Mouse (Mus musculus) frontal cortex, postnatal 14 days (tissue): ENCODE results near the gene Nkx6-1.

Experiments
- DNase-seq, 2 experiments: peaks; one replicate each; pipeline ENCODE4 v3.0.0; 2022; ENCODE audit warnings: low spot score in 2 of 2

Nkx6-1 gene

DNA sequence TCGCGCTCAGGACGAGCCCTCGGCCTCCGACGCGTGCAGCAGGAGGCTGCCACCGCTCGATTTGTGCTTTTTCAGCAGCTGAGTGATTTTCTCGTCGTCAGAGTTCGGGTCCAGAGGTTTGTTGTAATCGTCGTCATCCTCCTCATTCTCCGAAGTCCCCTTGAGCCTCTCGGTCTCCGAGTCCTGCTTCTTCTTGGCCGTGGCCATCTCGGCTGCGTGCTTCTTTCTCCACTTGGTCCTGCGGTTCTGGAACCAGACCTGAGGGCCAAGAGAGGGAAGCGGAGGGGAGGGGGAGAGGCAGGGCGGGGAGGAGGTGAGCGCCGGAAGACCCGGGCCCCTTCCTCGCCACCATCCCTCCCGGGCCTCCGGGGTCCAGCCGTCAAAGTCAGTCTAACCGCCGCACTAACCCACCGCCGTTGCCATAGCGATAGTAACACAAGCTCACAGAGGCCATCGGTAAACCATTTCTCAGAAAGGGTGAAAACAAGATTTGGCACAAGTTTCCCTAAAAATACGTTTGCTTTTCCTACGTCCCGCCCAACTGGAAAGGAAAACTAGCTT is 5.3 kb downstream of the Nkx6-1 start:
- no peak for DNase-seq

DNA sequence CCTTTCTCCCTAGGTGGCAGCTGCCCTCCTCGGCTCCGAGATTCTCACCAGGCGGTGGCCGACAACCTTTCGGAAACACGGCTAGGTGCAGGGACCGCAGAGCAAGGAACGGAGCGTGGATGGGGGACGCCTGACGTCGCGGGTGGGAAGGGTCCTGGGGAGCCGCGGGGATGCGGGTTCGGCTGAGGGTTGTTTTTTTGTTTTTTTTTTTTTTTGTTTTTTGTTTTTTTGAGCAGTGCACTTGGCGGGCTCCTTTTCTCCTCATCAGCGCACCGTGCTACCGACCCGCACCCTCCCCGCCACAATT is 5.9 kb downstream of the Nkx6-1 start:
- DNase-seq, result no peak

DNA sequence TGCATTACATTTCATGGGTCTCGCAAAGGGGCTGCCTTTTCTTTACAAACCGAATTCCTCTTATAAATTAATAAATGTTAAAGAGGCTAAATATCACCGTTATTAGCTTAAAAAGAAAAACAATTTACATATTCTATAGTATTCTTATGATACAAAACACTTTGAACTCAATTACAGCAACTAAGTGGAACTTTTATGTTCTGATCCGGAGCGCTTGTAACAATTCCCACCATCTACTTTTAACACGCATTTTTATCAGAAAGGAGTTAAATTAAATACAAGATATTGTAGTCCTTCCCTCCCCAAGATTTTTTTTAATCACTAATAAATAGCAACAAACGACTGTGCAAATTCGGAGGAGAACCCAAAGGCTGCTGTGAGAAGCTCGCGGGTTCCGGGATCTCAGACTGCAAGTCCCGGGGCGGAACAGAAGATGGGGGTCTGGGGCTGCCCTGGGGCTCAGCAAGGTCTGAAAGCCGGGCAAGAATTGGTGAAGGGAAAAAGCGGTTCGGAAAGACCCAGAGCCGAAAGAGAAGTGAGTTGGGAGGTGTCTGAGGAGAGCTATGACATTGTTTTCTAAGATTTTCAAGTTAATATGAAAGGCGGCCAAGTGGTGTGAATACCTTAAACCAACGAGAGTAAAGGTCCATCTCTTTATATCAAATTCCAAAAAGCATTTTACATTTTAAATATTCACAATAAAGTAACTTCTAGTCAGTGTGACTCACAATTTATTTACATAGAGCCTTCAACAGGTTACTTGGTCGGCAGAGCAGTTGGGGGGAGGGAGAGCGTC is 6.4 kb downstream of the Nkx6-1 start:
- DNase-seq, result no peak

DNA sequence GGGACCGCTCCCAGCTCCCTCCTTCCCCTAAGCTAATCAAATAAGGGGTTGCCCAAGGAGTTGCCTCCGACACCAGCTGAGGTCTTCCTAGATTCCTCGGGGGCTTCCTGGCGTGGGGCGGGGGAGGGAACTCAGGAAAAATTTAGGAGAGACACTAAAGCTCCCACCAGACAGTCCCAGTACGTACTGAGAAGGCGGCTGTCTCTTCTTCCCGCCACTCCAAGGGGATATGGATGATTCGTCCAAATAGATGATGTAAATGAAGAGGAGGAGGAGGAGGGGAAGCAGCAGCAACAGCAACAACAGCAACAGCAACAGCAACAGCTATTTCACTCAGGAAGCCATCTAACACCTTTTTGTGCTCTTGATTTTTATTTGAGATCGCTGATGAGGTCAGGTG is 7.1 kb downstream of the Nkx6-1 start:
- DNase-seq, result no peak

DNA sequence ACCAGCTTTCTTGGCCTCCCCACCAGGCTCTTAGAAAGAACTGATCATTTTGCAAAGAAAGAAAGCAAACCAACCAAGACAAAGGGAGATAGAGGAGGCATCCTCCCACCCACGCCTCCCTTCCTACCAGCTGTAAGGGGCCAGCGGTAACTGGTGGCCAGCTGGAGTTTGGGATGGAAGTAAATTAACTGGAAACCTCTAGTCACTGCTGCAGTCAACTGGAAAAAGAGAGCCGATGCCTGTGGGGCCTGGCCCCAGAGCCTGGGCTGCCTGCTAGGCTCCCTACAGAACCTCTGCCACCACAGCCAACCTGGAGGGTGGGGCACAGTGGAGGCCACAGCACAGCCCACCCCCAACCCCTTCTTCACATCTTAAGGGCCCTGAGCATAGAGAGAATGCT is 8.7 kb downstream of the Nkx6-1 start:
- no peak for DNase-seq

DNA sequence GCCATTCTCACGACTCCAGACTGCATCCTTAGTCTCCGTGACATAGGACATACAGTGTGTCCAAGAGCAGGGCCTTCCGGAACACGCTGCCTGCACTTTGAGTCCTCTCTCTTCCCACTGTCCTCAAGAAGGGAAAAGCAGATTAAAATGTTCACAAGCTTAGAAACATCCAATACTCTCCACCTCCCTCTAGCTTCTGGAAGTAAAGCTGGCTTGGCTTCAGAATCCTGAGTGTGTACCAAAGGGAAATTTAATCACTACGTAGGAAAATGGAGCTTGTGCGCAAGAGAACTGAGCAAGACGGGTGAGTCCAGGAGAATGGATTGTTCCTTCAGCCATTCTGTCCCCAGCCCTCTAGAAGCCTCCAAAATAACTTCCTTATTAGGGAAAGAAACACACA is 9.4 kb downstream of the Nkx6-1 start:
- DNase-seq, result no peak

DNA sequence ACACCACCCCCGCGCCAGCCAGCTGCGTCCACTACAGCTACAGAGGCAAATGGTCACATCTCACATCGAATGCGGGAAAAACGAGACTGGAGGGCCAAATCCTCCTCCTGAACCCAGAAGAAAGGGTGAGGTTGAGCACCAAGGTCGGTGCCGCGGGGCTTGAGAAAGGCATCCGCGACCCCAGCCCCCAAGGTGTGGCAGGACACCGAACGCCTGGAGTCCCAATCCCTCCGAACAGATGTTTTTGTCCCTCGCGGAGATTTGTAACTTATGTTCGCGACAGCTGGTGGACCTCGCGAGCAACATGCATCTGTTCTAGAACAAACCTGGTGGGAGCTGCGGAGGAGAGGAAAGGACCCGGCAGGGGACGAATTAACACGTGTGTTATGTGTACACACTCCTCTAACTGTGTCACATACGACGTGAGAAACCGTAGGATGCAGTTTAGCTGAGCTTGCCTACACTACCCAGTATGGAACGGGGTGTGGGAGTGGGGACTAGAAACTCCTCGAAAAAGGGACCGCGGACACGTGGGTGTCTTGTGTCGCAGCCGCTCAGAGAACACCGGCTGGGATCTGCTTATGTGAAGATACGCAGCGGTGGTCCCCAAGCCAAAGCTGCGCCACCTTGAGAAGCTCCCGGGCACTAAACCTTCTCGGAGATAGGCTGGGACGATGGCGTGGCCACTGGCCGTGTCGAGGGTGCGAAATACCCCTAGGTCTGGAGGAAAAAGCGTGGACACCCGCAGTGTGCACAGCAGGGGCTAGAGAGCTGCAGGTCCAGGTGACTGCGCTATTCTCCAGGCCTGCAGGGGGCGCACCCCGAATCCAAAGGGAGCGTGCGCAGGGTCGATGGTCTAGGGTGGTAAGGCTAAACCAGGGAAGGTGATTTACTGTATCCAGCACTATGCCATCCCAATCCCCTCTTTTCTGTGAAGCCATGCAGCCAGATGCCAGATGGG is 16.8 kb downstream of the Nkx6-1 start:
- DNase-seq, result no peak

DNA sequence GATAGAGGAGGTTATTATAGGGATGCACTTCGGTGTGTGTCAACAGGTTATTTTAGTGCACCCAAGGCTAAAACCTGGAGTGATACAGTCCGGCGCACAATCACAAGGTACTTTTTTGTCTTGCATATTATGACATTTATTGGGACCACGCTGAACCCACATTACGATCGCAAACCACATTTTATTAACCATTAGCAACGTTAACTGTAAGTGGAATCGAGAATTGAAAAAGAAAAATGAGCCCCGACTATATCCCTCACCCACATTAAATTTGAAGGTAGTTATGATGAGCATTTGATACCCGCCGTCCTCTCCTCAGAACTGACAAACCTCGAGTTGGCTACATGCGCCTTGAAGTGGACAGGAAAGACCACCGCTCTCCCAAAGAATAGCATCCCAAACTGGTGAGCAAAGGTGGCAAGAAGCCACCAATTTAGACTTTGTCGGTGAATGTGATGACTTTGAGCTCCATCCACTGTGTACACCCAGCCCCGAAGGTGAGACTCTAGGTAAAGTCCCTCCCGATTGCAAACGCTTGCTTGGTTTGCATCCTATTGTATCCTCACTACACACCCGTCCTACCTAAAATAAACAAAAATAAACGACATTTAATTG is 17.7 kb downstream of the Nkx6-1 start:
- no peak for DNase-seq

DNA sequence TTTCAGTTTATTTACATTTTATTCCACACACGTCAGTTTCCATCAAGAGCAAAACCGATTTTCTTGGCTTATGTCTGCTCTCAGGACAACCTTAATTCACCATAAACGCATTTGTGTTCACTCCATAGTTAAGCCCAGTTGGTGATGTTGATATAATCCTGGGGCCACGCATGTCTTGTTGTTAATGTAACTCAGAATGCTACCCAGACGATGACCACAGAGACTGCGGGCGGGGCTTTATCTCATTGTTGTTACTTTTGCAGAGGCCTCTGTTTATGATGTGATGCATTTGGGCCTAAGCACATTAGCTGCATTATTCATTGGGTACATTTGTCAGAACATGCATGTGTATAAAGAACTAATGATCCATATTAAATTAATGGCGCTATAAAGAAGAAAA is 19.7 kb downstream of the Nkx6-1 start:
- no peak for DNase-seq

DNA sequence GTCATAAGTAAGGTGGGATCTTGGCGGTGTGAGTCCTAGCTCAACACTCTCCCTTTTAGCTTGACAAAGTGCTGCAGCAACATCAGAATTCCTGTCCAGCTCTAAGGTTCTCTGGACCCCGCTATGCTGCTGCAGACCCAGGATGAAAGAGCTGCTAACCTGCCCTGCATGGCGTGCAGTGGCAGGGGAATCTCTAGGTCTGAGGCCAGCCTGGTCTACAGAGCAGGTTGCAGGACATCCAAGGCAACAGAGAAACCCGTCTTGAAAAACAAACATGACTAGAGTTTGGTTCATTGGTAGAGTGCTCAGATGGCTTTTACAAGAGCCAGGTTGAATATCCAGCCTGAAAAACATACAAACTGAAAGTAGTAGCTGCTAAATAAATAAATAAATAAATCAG is 26.7 kb downstream of the Nkx6-1 start:
- no peak for DNase-seq
